ENCODE assay signal across 25 mouse cellular contexts in the genomic region with DNA sequence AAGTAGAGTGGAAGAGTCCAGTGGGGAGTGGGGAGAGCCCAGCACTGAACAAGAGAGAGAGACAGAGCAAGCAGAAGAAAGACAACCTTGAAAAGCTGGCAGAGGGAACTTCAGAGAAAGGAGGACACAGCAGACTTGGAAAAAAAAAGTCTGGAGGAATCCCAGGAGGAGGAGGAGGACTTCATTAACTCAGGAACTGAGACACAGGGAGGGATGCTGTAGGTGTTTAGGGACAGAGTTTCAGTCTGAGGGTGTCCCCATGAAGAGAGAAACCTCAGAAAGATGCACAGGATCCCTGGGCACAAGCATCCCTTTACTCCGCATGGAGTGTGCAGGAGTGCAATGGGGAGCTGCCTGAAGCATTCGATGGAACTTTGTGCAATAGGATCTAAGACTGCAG. TPM values are rescaled to one million over a fixed set of nuclear protein-coding genes. Genes with fewer than 3 reads are reported as not detected.
DNase-seq lines count a peak whose midpoint lies in the region; ATAC-seq and TF ChIP-seq lines count a peak whose summit lies in the region.
"Had no signal": no experiment of that assay in that cellular context is flagged by ENCODE, and none has a peak within 500 bp of the region (broad histone marks: within the 10 kb centered on the region; RNA-seq: fewer than 3 reads in every experiment).

No protein-coding gene starts in this region.

- no peak for TF ChIP-seq CTCF in liver, postnatal 0 days (IDR thresholded peaks at IDR 0.05; ENCODE audit: low read depth)

- H3K4me3 ChIP-seq in liver, postnatal 0 days (ENCODE audit: low read depth, low read length), result no peak overlapping the region
- H3K4me3 ChIP-seq: embryonic facial prominence, embryonic 10.5 days; embryonic facial prominence, embryonic 12.5 days; forebrain, embryonic 13.5 days; forebrain, embryonic 15.5 days had no signal

- H3K27ac ChIP-seq in liver, postnatal 0 days (ENCODE audit: low read depth), result no peak overlapping the region
- H3K27ac ChIP-seq: embryonic facial prominence, embryonic 10.5 days; embryonic facial prominence, embryonic 12.5 days; forebrain, embryonic 13.5 days; forebrain, embryonic 15.5 days had no signal

- no peak for ATAC-seq in liver, postnatal 0 days
- ATAC-seq: forebrain, embryonic 13.5 days; forebrain, embryonic 15.5 days; forebrain, postnatal 0 days had no signal

- H3K27me3 ChIP-seq in liver, postnatal 0 days (ENCODE audit: insufficient read depth, low read length), result no peaks in the 10 kb centered on the region
- H3K27me3 ChIP-seq: embryonic facial prominence, embryonic 12.5 days; forebrain, embryonic 13.5 days; forebrain, embryonic 15.5 days had no signal

- H3K36me3 ChIP-seq in liver, postnatal 0 days (replicated peaks; ENCODE audit: insufficient read depth, low read length), result no peaks in the 10 kb centered on the region
- H3K36me3 ChIP-seq: embryonic facial prominence, embryonic 10.5 days; embryonic facial prominence, embryonic 12.5 days; forebrain, embryonic 15.5 days had no signal

- peak; percentile 1 for DNase-seq in liver, postnatal 0 days
- no peak for DNase-seq in liver
- peak; percentile 75 for DNase-seq in brain, adult 2 months (ENCODE audit: low read depth, low spot score)
- peak; percentile 76 for DNase-seq in telencephalon, adult 2 months (ENCODE audit: low read depth, low spot score)
- no peak for DNase-seq in left cerebral cortex, postnatal 4 days
- DNase-seq: adrenal gland, adult 2 months; adrenal gland, postnatal 10 days; adrenal gland, postnatal 25 days; cerebellum, adult 11-12 months; cerebellum, adult 2 months; cerebellum, adult 9-10 months; cerebellum, postnatal 10 days; cerebellum, postnatal 25 days; forebrain, postnatal 0 days had no signal

- no peak overlapping the region for H3K4me2 ChIP-seq in liver, postnatal 0 days (ENCODE audit: low read depth, low read length)
- H3K4me2 ChIP-seq: embryonic facial prominence, embryonic 12.5 days; forebrain, embryonic 13.5 days; forebrain, embryonic 15.5 days had no signal

- WGBS in liver, postnatal 0 days (ENCODE audit: insufficient replicate concordance), result 81% methylated on average over 2 of the region's 2 CpGs

- no peak for TF ChIP-seq EP300 in liver, postnatal 0 days (IDR thresholded peaks at IDR 0.05; ENCODE audit: low read depth)

- H3K9me3 ChIP-seq in liver, postnatal 0 days (ENCODE audit: low read length), result no peaks in the 10 kb centered on the region
- H3K9me3 ChIP-seq: embryonic facial prominence, embryonic 10.5 days; embryonic facial prominence, embryonic 12.5 days; forebrain, embryonic 13.5 days; forebrain, embryonic 15.5 days had no signal

- no peak overlapping the region for H3K9ac ChIP-seq in liver, postnatal 0 days (replicated peaks)
- H3K9ac ChIP-seq: embryonic facial prominence, embryonic 12.5 days; forebrain, embryonic 13.5 days; forebrain, embryonic 15.5 days; forebrain, postnatal 0 days had no signal

- no peaks in the 10 kb centered on the region for H3K4me1 ChIP-seq in liver, postnatal 0 days (ENCODE audit: insufficient read depth)
- H3K4me1 ChIP-seq: embryonic facial prominence, embryonic 10.5 days; embryonic facial prominence, embryonic 12.5 days; forebrain, embryonic 13.5 days; forebrain, embryonic 15.5 days had no signal

- intact Hi-C loops in left cerebral cortex, postnatal 4 days (cut with DNase I), result no loop called here

RNA-seq across cellular contexts. Expression of a gene that starts 16.3 kb away (rescaled TPM):
- not detected in 2 replicates for polyA plus RNA-seq in liver, postnatal 0 days (2015; fragmentation: Nextera tagmentation; extraction: Ambion mirVana)
- total RNA-seq in left cerebral cortex, postnatal 4 days (2021), result not detected
- total RNA-seq: adrenal gland, postnatal 10 days; adrenal gland, postnatal 25 days; adrenal gland, postnatal 4 days; ES-E14; forebrain, postnatal 0 days; MEL had no signal
- polyA plus RNA-seq: adrenal gland, adult 2 months; C2C12; cerebellum, adult 2 months; cortical plate, adult 2 months; embryonic facial prominence, embryonic 10.5 days; embryonic facial prominence, embryonic 12.5 days; forebrain, embryonic 11.5 days; forebrain, embryonic 13.5 days; forebrain, embryonic 15.5 days; forebrain, postnatal 0 days had no signal

RNA-seq across cellular contexts. Expression of a gene that starts 35.1 kb away (rescaled TPM):
- polyA plus RNA-seq in liver, postnatal 0 days (2015; fragmentation: Nextera tagmentation; extraction: Ambion mirVana), result 0.44 and 0.95 TPM in 2 replicates
- not detected for total RNA-seq in left cerebral cortex, postnatal 4 days (2021)
- total RNA-seq: adrenal gland, postnatal 25 days; MEL had no signal
- polyA plus RNA-seq: C2C12; cerebellum, adult 2 months; cortical plate, adult 2 months; forebrain, embryonic 13.5 days; forebrain, embryonic 15.5 days; forebrain, postnatal 0 days had no signal

RNA-seq across cellular contexts. Expression of a gene that starts 40.2 kb away (rescaled TPM):
- polyA plus RNA-seq in liver, postnatal 0 days (2015; fragmentation: Nextera tagmentation; extraction: Ambion mirVana), result 407 and 479 TPM in 2 replicates
- not detected for total RNA-seq in left cerebral cortex, postnatal 4 days (2021)
- total RNA-seq: forebrain, postnatal 0 days; MEL had no signal
- polyA plus RNA-seq: C2C12; cerebellum, adult 2 months; cortical plate, adult 2 months; embryonic facial prominence, embryonic 10.5 days; embryonic facial prominence, embryonic 12.5 days; embryonic facial prominence, embryonic 14.5 days; forebrain, embryonic 11.5 days; forebrain, embryonic 13.5 days; forebrain, embryonic 15.5 days; forebrain, postnatal 0 days had no signal

RNA-seq across cellular contexts. Expression of a gene that starts 40.2 kb away (rescaled TPM):
- polyA plus RNA-seq in liver, postnatal 0 days (2015; fragmentation: Nextera tagmentation; extraction: Ambion mirVana), result 325 and 370 TPM in 2 replicates
- total RNA-seq in left cerebral cortex, postnatal 4 days (2021), result not detected
- total RNA-seq: forebrain, postnatal 0 days; MEL had no signal
- polyA plus RNA-seq: C2C12; cerebellum, adult 2 months; cortical plate, adult 2 months; embryonic facial prominence, embryonic 10.5 days; embryonic facial prominence, embryonic 12.5 days; embryonic facial prominence, embryonic 14.5 days; forebrain, embryonic 11.5 days; forebrain, embryonic 13.5 days; forebrain, embryonic 15.5 days; forebrain, postnatal 0 days had no signal

Comparison
In these comparisons a context has a peak if more than half of its experiments do, and no peak if none do; other contexts are left out.
1. DNase-seq: peak in liver, postnatal 0 days (single experiment), brain, adult 2 months (single experiment) and telencephalon, adult 2 months (single experiment); none in liver (single experiment) and left cerebral cortex, postnatal 4 days (single experiment).